Mouse (Mus musculus) stomach, postnatal 0 days (tissue): ENCODE results near the gene Ate1. TPM values are rescaled to one million over a fixed set of nuclear protein-coding genes. Genes with fewer than 3 reads are reported as not detected.

Experiments used
- ATAC-seq: fragments of 200-750 bp; cut with Nextera tagmentation; 2 replicates; pipeline ENCODE4 v1.8.0; 2017; ENCODE audit not compliant: low FRiP score, low TSS enrichment
- DNase-seq: peaks from one replicate; pipeline ENCODE4 v3.0.0-alpha.2; 2016; ENCODE audit warnings: low spot score
- H3K27ac ChIP-seq: fragments of 300-500 bp; sonication (generic); replicated peaks from 2 replicates; pipeline ENCODE4 v1.5.1; 2014; ENCODE audit warnings: mild to moderate bottlenecking, control low read depth
- H3K27me3 ChIP-seq: fragments of 300-500 bp; sonication (generic); 2 replicates; pipeline ENCODE4 v1.6.1; 2014; ENCODE audit warnings: low read length; ENCODE audit not compliant: control insufficient read depth, insufficient read depth
- H3K36me3 ChIP-seq: fragments of 300-500 bp; sonication (generic); 2 replicates; pipeline ENCODE4 v1.6.1; 2014; ENCODE audit warnings: low read length, mixed read lengths; ENCODE audit not compliant: control insufficient read depth, insufficient read depth
- H3K4me1 ChIP-seq: fragments of 300-500 bp; sonication (generic); replicated peaks from 2 replicates; pipeline ENCODE4 v1.6.1; 2014; ENCODE audit warnings: antibody characterized with exemption; ENCODE audit not compliant: control insufficient read depth, insufficient read depth
- H3K4me2 ChIP-seq: fragments of 300-500 bp; sonication (generic); replicated peaks from 2 replicates; pipeline ENCODE4 v1.6.1; 2014; ENCODE audit warnings: low read depth, mild to moderate bottlenecking, control low read depth, moderate library complexity
- H3K4me3 ChIP-seq: fragments of 300-500 bp; sonication (generic); 2 replicates; pipeline ENCODE4 v1.5.1; 2014; ENCODE audit warnings: low read depth, low read length, control low read depth
- H3K9ac ChIP-seq: fragments of 300-500 bp; sonication (generic); 2 replicates; pipeline ENCODE4 v1.6.1; 2014; ENCODE audit warnings: mild to moderate bottlenecking, low read length, control low read depth, mixed read lengths
- H3K9me3 ChIP-seq: fragments of 300-500 bp; sonication (generic); 2 replicates; pipeline ENCODE4 v1.6.1; 2016; ENCODE audit warnings: low read length; ENCODE audit not compliant: control insufficient read depth
- CTCF ChIP-seq: IDR thresholded peaks from 2 replicates; pipeline ENCODE4 v1.5.1; 2016; ENCODE audit warnings: antibody characterized with exemption, low read depth, mild to moderate bottlenecking, moderate library complexity
- EP300 ChIP-seq: optimal IDR thresholded peaks from 2 replicates; pipeline ENCODE3; 2016; ENCODE audit warnings: antibody characterized with exemption
- WGBS: fragments of 180-500 bp; shearing (Covaris S2); extraction: QIAGEN DNeasy Blood & Tissue Kit; methylation state at CpG from one replicate; pipeline ENCODE4 v1.1.7; 2014; 5-methylcytosine and 5-hydroxymethylcytosine counted together
- polyA plus RNA-seq: library from polyadenylated mRNA; unstranded; fragments of >200 nt; fragmentation: Nextera tagmentation; extraction: Ambion mirVana; gene quantifications from 2 replicates; pipeline ENCODE4 v1.2.1, GENCODE M21; 2015

Gene Ate1
- polyA plus RNA-seq, 1 experiment from 2014 or later: 56.4 TPM

- Histone ChIP-seq H3K36me3 (0 out of 2 replicates have a peak, but pooled peaks cover 9% of the 10 kb centered on the region), H3K4me2 (peak overlapping the region; percentile 62), H3K27me3 (no peaks in the 10 kb centered on the region), H3K4me3 (peak overlapping the region; percentile 98), H3K27ac (peak overlapping the region; percentile 100), H3K9ac (peak overlapping the region; percentile 99), H3K4me1 (0 out of 2 replicates have a peak, but pooled peaks cover 3% of the 10 kb centered on the region), H3K9me3 (0 out of 2 replicates have a peak, but pooled peaks cover 2% of the 10 kb centered on the region)
- ATAC-seq: no peak
- no peak for DNase-seq
- 3% methylated on average over 7 of the region's 7 CpGs for WGBS
- TF ChIP-seq EP300 (no peak), CTCF (no peak)
Observed at GRCm38 (mm10) chr7:130546421-130546790, 26.2 kb upstream of the Ate1 start.

GRCm38 (mm10) chr7:130545893-130546292 is 25.7 kb upstream of the Ate1 start:
- Histone ChIP-seq H3K4me3 (peak overlapping the region; percentile 98), H3K36me3 (0 out of 2 replicates have a peak, but pooled peaks cover 10% of the 10 kb centered on the region), H3K9me3 (0 out of 2 replicates have a peak, but pooled peaks cover 2% of the 10 kb centered on the region), H3K27me3 (no peaks in the 10 kb centered on the region), H3K4me1 (0 out of 2 replicates have a peak, but pooled peaks cover 3% of the 10 kb centered on the region), H3K27ac (peak overlapping the region; percentile 100), H3K4me2 (peak overlapping the region; percentile 62), H3K9ac (peak overlapping the region; percentile 99)
- ATAC-seq (no peak), DNase-seq (no peak)
- WGBS: 48% methylated on average over 3 of the region's 3 CpGs
- no peak for TF ChIP-seq EP300
- TF ChIP-seq CTCF: no peak

- H3K36me3 ChIP-seq: 0 out of 2 replicates have a peak, but pooled peaks cover 10% of the 10 kb centered on the region
- H3K4me1 ChIP-seq: 0 out of 2 replicates have a peak, but pooled peaks cover 3% of the 10 kb centered on the region
- no peaks in the 10 kb centered on the region for H3K27me3 ChIP-seq
- H3K9me3 ChIP-seq: 0 out of 2 replicates have a peak, but pooled peaks cover 2% of the 10 kb centered on the region
- WGBS: 84% methylated on average over 5 of the region's 5 CpGs
- H3K4me2 ChIP-seq: peak overlapping the region; percentile 62
- ATAC-seq: no peak
- H3K4me3 ChIP-seq: no peak overlapping the region
- no peak overlapping the region for H3K9ac ChIP-seq
- TF ChIP-seq CTCF: no peak
- TF ChIP-seq EP300: no peak
- H3K27ac ChIP-seq: 0 out of 2 replicates have a peak overlapping the region, but pooled peaks have one; percentile 24
- no peak for DNase-seq
Observed at GRCm38 (mm10) chr7:130545401-130545800, 25.2 kb upstream of the Ate1 start.

- H3K4me3 ChIP-seq: no peak overlapping the region
- no peak overlapping the region for H3K9ac ChIP-seq
- ATAC-seq: no peak
- DNase-seq: no peak
- no peak for TF ChIP-seq CTCF
- TF ChIP-seq EP300: no peak
- 0 out of 2 replicates have a peak, but pooled peaks cover 3% of the 10 kb centered on the region for H3K4me1 ChIP-seq
- peaks cover 24% of the 10 kb centered on the region; the same call in 1 of the 2 replicates for H3K36me3 ChIP-seq
- no peaks in the 10 kb centered on the region for H3K9me3 ChIP-seq
- WGBS: 89% methylated on average over 4 of the region's 4 CpGs
- no peak overlapping the region for H3K4me2 ChIP-seq
- no peak overlapping the region for H3K27ac ChIP-seq
- no peaks in the 10 kb centered on the region for H3K27me3 ChIP-seq
Observed at GRCm38 (mm10) chr7:130543181-130543580, 23.0 kb upstream of the Ate1 start.

- no peaks in the 10 kb centered on the region for H3K27me3 ChIP-seq
- no peaks in the 10 kb centered on the region for H3K9me3 ChIP-seq
- no peak overlapping the region for H3K9ac ChIP-seq
- no peak overlapping the region for H3K27ac ChIP-seq
- DNase-seq: no peak
- 88% methylated on average over 7 of the region's 7 CpGs for WGBS
- no peak overlapping the region for H3K4me3 ChIP-seq
- no peak overlapping the region for H3K4me2 ChIP-seq
- TF ChIP-seq CTCF (no peak), EP300 (no peak)
- no peaks in the 10 kb centered on the region for H3K4me1 ChIP-seq
- H3K36me3 ChIP-seq: peaks cover 24% of the 10 kb centered on the region; the same call in 1 of the 2 replicates
- no peak for ATAC-seq
Observed at GRCm38 (mm10) chr7:130540176-130540575, 20.0 kb upstream of the Ate1 start.

GRCm38 (mm10) chr7:130537068-130537467 is 16.9 kb upstream of the Ate1 start:
- DNase-seq (no peak), ATAC-seq (no peak)
- Histone ChIP-seq H3K9ac (no peak overlapping the region), H3K4me1 (no peaks in the 10 kb centered on the region), H3K27ac (no peak overlapping the region), H3K4me2 (no peak overlapping the region), H3K4me3 (no peak overlapping the region), H3K36me3 (peaks cover 26% of the 10 kb centered on the region; the same call in 1 of the 2 replicates), H3K27me3 (no peaks in the 10 kb centered on the region), H3K9me3 (no peaks in the 10 kb centered on the region)
- 75% methylated on average over 4 of the region's 4 CpGs for WGBS
- TF ChIP-seq CTCF: no peak
- no peak for TF ChIP-seq EP300
